Mouse (Mus musculus) layer of hippocampus, postnatal 36 days (tissue): ENCODE measurements around the gene Faf2. TPM values are rescaled to one million over a fixed set of nuclear protein-coding genes. Genes with fewer than 3 reads are reported as not detected.

ENCODE experiments used
- microRNA-seq, 2 experiments: library from miRNA; unstranded; fragments of <30 nt; microRNA quantifications; one replicate each; pipeline ENCODE4 v1.2.0; 2021
- total RNA-seq, 2 experiments: library from RNA; stranded (reverse); gene quantifications; 2 replicates each; pipeline ENCODE4 v1.2.3; 2021

Gene Faf2
- total RNA-seq, 2 experiments from 2014 or later, result 61.3 to 61.6 TPM

Small RNA genes within 50 kb of the gene (microRNA-seq; reads per million reads assigned to microRNA genes)
- 0 reads per million in 2 experiments for gene Gm24195

Other genes with a start within 250 kb of the Faf2 start
- gene Thoc3, start 152.9 kb upstream of the Faf2 start, total RNA-seq, result 10 to 100 TPM; 35.7 to 36.7 TPM
- 10 to 100 TPM; 17.4 to 18.2 TPM for gene Simc1, start 118.0 kb upstream of the Faf2 start, total RNA-seq
- gene 4833439L19Rik, start 56.3 kb upstream of the Faf2 start, total RNA-seq, result 100 to 1,000 TPM; 155 to 156 TPM
- 10 to 100 TPM; 35.2 to 36.2 TPM for gene Arl10, start 46.8 kb upstream of the Faf2 start, total RNA-seq
- 10 to 100 TPM; 25.6 to 28.0 TPM for gene Nop16, start 31.7 kb upstream of the Faf2 start, total RNA-seq
- gene Higd2a, start 31.6 kb upstream of the Faf2 start, total RNA-seq, result 100 to 1,000 TPM; 169 to 175 TPM
- 100 to 1,000 TPM; 261 to 274 TPM for gene Cltb, start 10.4 kb upstream of the Faf2 start, total RNA-seq
- 100 to 1,000 TPM; 157 to 161 TPM for gene Rnf44, start 72.1 kb downstream of the Faf2 start, total RNA-seq
- gene Cdhr2, start 79.7 kb downstream of the Faf2 start, total RNA-seq, result under 1 TPM in 1 of 2 experiments, not detected in 1; 0.22 TPM
- gene Gprin1, start 128.1 kb downstream of the Faf2 start, total RNA-seq, result 100 to 1,000 TPM; 135 to 142 TPM
- gene Sncb, start 144.8 kb downstream of the Faf2 start, total RNA-seq, result 100 to 1,000 TPM; 602 to 611 TPM
- gene Eif4e1b, start 162.2 kb downstream of the Faf2 start, total RNA-seq, result not detected
- gene Tspan17, start 167.6 kb downstream of the Faf2 start, total RNA-seq, result 100 to 1,000 TPM in 1 of 2 experiments, 10 to 100 TPM in 1; 83.4 to 109 TPM